Mouse (Mus musculus) embryonic facial prominence, embryonic 11.5 days (tissue): Measurements from ENCODE around the gene Eif4ebp2. TPM values are rescaled to one million over a fixed set of nuclear protein-coding genes. Genes with fewer than 3 reads are reported as not detected.

Experiments used
- ATAC-seq: fragments of 200-750 bp; cut with Nextera tagmentation; replicated peaks from 2 replicates; pipeline ENCODE4 v1.8.0; 2017; ENCODE audit warnings: low read depth; ENCODE audit not compliant: insufficient number of reproducible peaks, low FRiP score, low TSS enrichment
- DNase-seq: peaks from one replicate; pipeline ENCODE4 v3.0.0-alpha.2; 2015; ENCODE audit warnings: low spot score
- H3K27ac ChIP-seq: fragments of 300-500 bp; sonication (generic); replicated peaks from 2 replicates; pipeline ENCODE4 v1.5.1; 2014; ENCODE audit warnings: mild to moderate bottlenecking, low read depth, low read length, control low read depth
- H3K27me3 ChIP-seq: fragments of 300-500 bp; sonication (generic); 2 replicates; pipeline ENCODE4 v1.6.1; 2014; ENCODE audit warnings: mild to moderate bottlenecking, low read length, moderate library complexity, mixed read lengths; ENCODE audit not compliant: control insufficient read depth, insufficient read depth
- H3K36me3 ChIP-seq: fragments of 300-500 bp; sonication (generic); replicated peaks from 2 replicates; pipeline ENCODE4 v1.6.1; 2014; ENCODE audit warnings: low read depth, mild to moderate bottlenecking, low read length, moderate library complexity, mixed read lengths; ENCODE audit not compliant: control insufficient read depth, insufficient read depth
- H3K4me1 ChIP-seq: fragments of 300-500 bp; sonication (generic); 2 replicates; pipeline ENCODE4 v1.6.1; 2014; ENCODE audit warnings: low read length, mixed read lengths; ENCODE audit not compliant: control insufficient read depth, insufficient read depth
- H3K4me2 ChIP-seq: fragments of 300-500 bp; sonication (generic); 2 replicates; pipeline ENCODE4 v1.6.1; 2014; ENCODE audit warnings: low read depth, mild to moderate bottlenecking, control low read depth, low read length, moderate library complexity
- H3K4me3 ChIP-seq: fragments of 300-500 bp; sonication (generic); 2 replicates; pipeline ENCODE4 v1.5.1; 2014; ENCODE audit warnings: low read depth, low read length, control low read depth
- H3K9ac ChIP-seq: fragments of 300-500 bp; sonication (generic); replicated peaks from 2 replicates; pipeline ENCODE4 v1.6.1; 2014; ENCODE audit warnings: mild to moderate bottlenecking, control low read depth, low read length
- H3K9me3 ChIP-seq: fragments of 300-500 bp; sonication (generic); replicated peaks from 2 replicates; pipeline ENCODE4 v1.6.1; 2016; ENCODE audit warnings: mild to moderate bottlenecking, low read length, inconsistent platforms, mixed read lengths; ENCODE audit not compliant: control insufficient read depth
- WGBS: fragments of 180-500 bp; shearing (Covaris S2); extraction: QIAGEN DNeasy Blood & Tissue Kit; methylation state at CpG from one replicate; pipeline ENCODE4 v1.1.7; 2014; 5-methylcytosine and 5-hydroxymethylcytosine counted together
- polyA plus RNA-seq: library from polyadenylated mRNA; unstranded; fragments of >200 nt; fragmentation: Nextera tagmentation; extraction: Ambion mirVana; gene quantifications from 2 replicates; pipeline ENCODE4 v1.2.1, GENCODE M21; 2014

The Eif4ebp2 gene
- polyA plus RNA-seq, 1 experiment from 2014 or later: 27.8 TPM

DNA sequence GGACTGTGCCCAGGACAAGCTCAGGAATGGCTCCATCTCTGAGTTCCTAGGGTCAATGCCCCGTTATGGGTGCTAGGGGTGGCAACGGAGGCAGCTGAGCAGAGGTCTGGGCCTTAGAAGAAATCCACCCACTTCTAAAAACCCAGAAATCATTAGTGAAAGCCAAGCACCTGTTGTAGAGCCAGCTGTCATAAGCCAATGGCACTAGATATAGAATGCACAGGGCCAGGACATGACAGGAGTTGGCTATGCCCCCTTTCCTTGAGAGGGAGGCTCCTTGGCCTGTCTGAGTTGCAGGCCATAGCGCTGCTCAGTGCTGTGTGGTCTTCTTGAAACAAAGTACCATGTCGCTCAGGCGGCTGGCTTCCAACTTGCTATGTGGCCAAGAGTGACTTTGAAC lies 52.1 kb downstream of the Eif4ebp2 start:
- H3K9ac ChIP-seq: no peak overlapping the region
- no peaks in the 10 kb centered on the region for H3K36me3 ChIP-seq
- H3K27me3 ChIP-seq: peaks cover under 1% of the 10 kb centered on the region; the same call in 1 of the 2 replicates
- H3K4me1 ChIP-seq: no peaks in the 10 kb centered on the region
- ATAC-seq: no peak
- no peak overlapping the region for H3K4me2 ChIP-seq
- DNase-seq: no peak
- no peak overlapping the region for H3K27ac ChIP-seq
- H3K4me3 ChIP-seq: no peak overlapping the region
- 84% methylated on average over 5 of the region's 5 CpGs for WGBS
- H3K9me3 ChIP-seq: no peaks in the 10 kb centered on the region

DNA sequence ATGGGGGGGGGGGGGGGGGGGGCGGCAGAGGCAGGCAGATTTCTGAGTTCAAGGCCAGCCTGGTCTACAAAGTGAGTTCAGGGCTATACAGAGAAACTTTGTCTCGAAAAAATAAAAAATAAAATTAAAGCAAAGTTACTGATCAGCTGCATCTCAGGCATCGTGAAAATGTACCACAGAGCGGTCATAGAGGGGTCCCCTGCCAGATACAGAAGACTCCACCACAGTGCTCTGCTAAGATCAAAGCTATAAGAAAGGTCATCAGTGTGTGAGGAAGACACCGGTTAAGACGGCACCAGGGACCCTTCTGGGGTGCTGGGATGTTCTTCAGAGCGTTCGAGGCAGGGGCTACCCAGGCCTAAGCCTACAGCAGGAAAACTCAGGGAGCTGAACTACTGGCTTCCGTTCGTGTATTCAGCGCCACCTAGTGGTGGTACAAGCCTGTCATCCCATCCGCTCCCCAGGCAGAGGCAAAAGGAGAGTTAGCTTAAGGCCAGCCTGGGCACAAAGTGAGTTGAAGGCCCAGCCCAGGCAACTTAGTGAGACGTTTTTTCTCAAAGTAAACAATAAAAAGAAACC lies 53.2 kb downstream of the Eif4ebp2 start:
- ATAC-seq: peak; percentile 57; the same call in 1 of the 2 replicates
- Histone ChIP-seq H3K27ac (no peak overlapping the region), H3K9me3 (no peaks in the 10 kb centered on the region), H3K36me3 (no peaks in the 10 kb centered on the region), H3K4me2 (no peak overlapping the region; the same call in 1 of the 2 replicates), H3K4me3 (no peak overlapping the region), H3K9ac (no peak overlapping the region), H3K4me1 (no peaks in the 10 kb centered on the region), H3K27me3 (no peaks in the 10 kb centered on the region)
- 23% methylated on average over 13 of the region's 13 CpGs for WGBS
- peak; percentile 91 for DNase-seq

DNA sequence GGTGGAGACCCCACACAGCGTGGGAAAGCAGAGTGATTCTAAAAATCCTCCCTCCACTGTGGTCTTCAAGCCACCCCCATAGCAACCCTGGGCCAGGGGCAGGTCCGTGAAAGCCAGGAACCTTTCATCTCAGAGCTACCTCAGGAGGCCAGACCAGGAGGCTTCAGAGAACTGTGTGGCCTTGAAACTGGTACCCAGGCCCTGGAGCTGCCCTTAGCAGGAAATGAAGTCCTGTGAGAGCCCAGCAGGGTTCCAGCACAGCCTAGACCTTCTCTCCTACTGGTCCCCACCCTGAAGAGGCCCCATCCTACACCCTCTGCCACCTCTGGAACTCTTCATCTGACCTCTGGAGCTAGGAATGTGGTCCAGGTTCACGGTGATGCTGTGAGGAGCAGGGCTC lies 54.3 kb downstream of the Eif4ebp2 start:
- H3K9ac ChIP-seq: no peak overlapping the region
- H3K4me2 ChIP-seq: no peak overlapping the region
- no peak overlapping the region for H3K4me3 ChIP-seq
- no peak for DNase-seq
- H3K4me1 ChIP-seq: no peaks in the 10 kb centered on the region
- no peak for ATAC-seq
- H3K27ac ChIP-seq: no peak overlapping the region
- H3K36me3 ChIP-seq: no peaks in the 10 kb centered on the region
- no peaks in the 10 kb centered on the region for H3K9me3 ChIP-seq
- no peaks in the 10 kb centered on the region for H3K27me3 ChIP-seq
- WGBS: 43% methylated on average over 3 of the region's 3 CpGs

DNA sequence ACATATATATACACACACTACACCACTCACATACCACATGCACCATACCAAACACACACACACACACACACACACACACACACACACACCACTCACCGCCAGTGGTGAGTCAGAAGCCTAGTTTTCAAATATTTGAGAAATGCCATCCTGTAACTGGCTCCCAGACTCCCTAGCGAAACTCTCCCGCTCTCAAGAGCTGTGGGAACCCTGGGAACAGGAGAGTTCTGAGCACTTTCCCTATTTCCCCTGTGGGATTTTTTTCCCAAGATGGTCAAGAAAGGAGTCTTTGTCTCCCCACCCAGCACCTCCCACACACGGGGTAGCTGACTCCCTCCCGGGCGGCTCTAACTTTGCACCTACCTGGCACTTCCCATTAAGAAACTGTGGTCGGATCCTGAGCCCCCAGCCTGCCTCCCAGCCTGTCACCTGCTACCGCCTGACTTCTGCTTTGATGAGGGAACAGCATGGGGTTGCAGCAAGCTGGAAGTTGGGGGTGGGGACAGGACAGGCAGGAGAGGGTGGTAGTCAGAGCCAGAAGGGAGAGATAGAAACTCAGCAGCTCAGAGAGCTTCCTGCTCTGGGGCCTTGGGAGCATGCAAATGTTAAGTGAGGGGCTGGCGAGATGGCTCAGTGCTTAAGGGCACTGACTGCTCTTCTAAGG lies 57.9 kb downstream of the Eif4ebp2 start:
- Histone ChIP-seq H3K36me3 (no peaks in the 10 kb centered on the region), H3K27ac (peak overlapping the region; percentile 4; the same call in 1 of the 2 replicates), H3K27me3 (no peaks in the 10 kb centered on the region), H3K9me3 (no peaks in the 10 kb centered on the region), H3K4me1 (no peaks in the 10 kb centered on the region), H3K4me3 (no peak overlapping the region), H3K4me2 (no peak overlapping the region), H3K9ac (no peak overlapping the region)
- ATAC-seq (no peak), DNase-seq (no peak)
- WGBS: 8% methylated on average over 9 of the region's 9 CpGs

GRCm38 (mm10) chr10:61392584-61392983 lies 59.9 kb downstream of the Eif4ebp2 start:
- no peak overlapping the region for H3K9ac ChIP-seq
- no peak for ATAC-seq
- no peak overlapping the region for H3K27ac ChIP-seq
- no peaks in the 10 kb centered on the region for H3K9me3 ChIP-seq
- H3K4me2 ChIP-seq: no peak overlapping the region
- H3K36me3 ChIP-seq: no peaks in the 10 kb centered on the region
- DNase-seq: no peak
- H3K4me3 ChIP-seq: no peak overlapping the region
- WGBS: 51% methylated on average over 4 of the region's 4 CpGs
- H3K4me1 ChIP-seq: no peaks in the 10 kb centered on the region
- H3K27me3 ChIP-seq: no peaks in the 10 kb centered on the region

- no peak for DNase-seq
- Histone ChIP-seq H3K36me3 (no peaks in the 10 kb centered on the region), H3K27ac (no peak overlapping the region), H3K4me3 (no peak overlapping the region), H3K4me2 (no peak overlapping the region), H3K9me3 (no peaks in the 10 kb centered on the region), H3K27me3 (no peaks in the 10 kb centered on the region), H3K4me1 (no peaks in the 10 kb centered on the region), H3K9ac (no peak overlapping the region)
- ATAC-seq: no peak
- 80% methylated on average over 2 of the region's 2 CpGs for WGBS
Measured at GRCm38 (mm10) chr10:61390148-61390547, 62.3 kb downstream of the Eif4ebp2 start.

GRCm38 (mm10) chr10:61389020-61389419 lies 63.4 kb downstream of the Eif4ebp2 start:
- no peak overlapping the region for H3K4me3 ChIP-seq
- no peak for ATAC-seq
- no peak overlapping the region for H3K9ac ChIP-seq
- WGBS: 55% methylated on average over 5 of the region's 5 CpGs
- H3K9me3 ChIP-seq: no peaks in the 10 kb centered on the region
- H3K27me3 ChIP-seq: no peaks in the 10 kb centered on the region
- H3K27ac ChIP-seq: no peak overlapping the region
- H3K4me1 ChIP-seq: no peaks in the 10 kb centered on the region
- H3K4me2 ChIP-seq: no peak overlapping the region
- H3K36me3 ChIP-seq: no peaks in the 10 kb centered on the region
- no peak for DNase-seq

GRCm38 (mm10) chr10:61386284-61386683 lies 66.2 kb downstream of the Eif4ebp2 start:
- Histone ChIP-seq H3K4me2 (no peak overlapping the region), H3K36me3 (no peaks in the 10 kb centered on the region), H3K4me1 (peaks cover 4% of the 10 kb centered on the region; the same call in 1 of the 2 replicates), H3K9me3 (no peaks in the 10 kb centered on the region), H3K4me3 (no peak overlapping the region), H3K27ac (no peak overlapping the region), H3K27me3 (no peaks in the 10 kb centered on the region), H3K9ac (no peak overlapping the region)
- 78% methylated on average over 6 of the region's 6 CpGs for WGBS
- DNase-seq (no peak), ATAC-seq (no peak)
